Mouse (Mus musculus): Measurements from ENCODE around the gene Tpte. TPM values are rescaled to one million over a fixed set of nuclear protein-coding genes. Genes with fewer than 3 reads are reported as not detected.

Gene Tpte
- polyA plus RNA-seq, 1 experiment from 2014 or later: not detected

- H3K4me3 ChIP-seq (ENCODE audit: low read depth, low read length): no peak overlapping the region
- no peak for DNase-seq
- no peaks in the 10 kb centered on the region for H3K9me3 ChIP-seq (ENCODE audit: low read length)
- H3K4me1 ChIP-seq (ENCODE audit: insufficient read depth): no peaks in the 10 kb centered on the region
- no peak for ATAC-seq
- H3K36me3 ChIP-seq (replicated peaks; ENCODE audit: insufficient read depth, low read length): no peaks in the 10 kb centered on the region
- peak; percentile 50 for TF ChIP-seq CTCF (IDR thresholded peaks at IDR 0.05; ENCODE audit: low read depth)
- no peak for TF ChIP-seq EP300 (IDR thresholded peaks at IDR 0.05; ENCODE audit: low read depth)
- H3K27me3 ChIP-seq (ENCODE audit: insufficient read depth, low read length): no peaks in the 10 kb centered on the region
- no peak overlapping the region for H3K27ac ChIP-seq (ENCODE audit: low read depth)
- WGBS (ENCODE audit: insufficient replicate concordance): 58% methylated on average over 9 of the region's 9 CpGs
- no peak overlapping the region for H3K9ac ChIP-seq (replicated peaks)
- no peak overlapping the region for H3K4me2 ChIP-seq (ENCODE audit: low read depth, low read length)
Observed at GRCm38 (mm10) chr8:22311446-22311845, 28.2 kb downstream of the Tpte start.

DNA sequence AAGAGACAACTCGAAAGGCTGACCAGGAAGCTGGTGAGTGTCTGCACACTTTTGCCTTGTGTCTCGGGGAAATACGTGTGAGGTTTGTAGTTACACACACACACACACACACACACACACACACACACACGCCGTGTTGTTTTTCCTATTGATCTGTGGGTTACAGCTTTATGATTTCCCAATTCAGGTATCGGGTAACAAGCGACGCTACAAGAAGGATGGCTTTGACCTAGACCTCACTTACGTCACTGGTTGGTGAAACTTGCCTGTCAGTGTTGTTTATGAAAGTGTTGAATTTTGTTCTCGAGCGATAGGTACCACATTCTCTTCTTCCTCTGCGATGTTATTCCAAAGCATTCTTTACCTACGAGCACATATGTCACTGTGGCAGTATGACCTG is 52.2 kb downstream of the Tpte start:
- Histone ChIP-seq H3K4me2 (ENCODE audit: low read depth, low read length) (no peak overlapping the region), H3K9me3 (ENCODE audit: low read length) (no peaks in the 10 kb centered on the region), H3K4me3 (ENCODE audit: low read depth, low read length) (no peak overlapping the region), H3K4me1 (ENCODE audit: insufficient read depth) (no peaks in the 10 kb centered on the region), H3K9ac (replicated peaks) (no peak overlapping the region), H3K36me3 (replicated peaks; ENCODE audit: insufficient read depth, low read length) (no peaks in the 10 kb centered on the region), H3K27me3 (ENCODE audit: insufficient read depth, low read length) (0 out of 2 replicates have a peak, but pooled peaks cover 4% of the 10 kb centered on the region), H3K27ac (ENCODE audit: low read depth) (no peak overlapping the region)
- TF ChIP-seq CTCF (IDR thresholded peaks at IDR 0.05; ENCODE audit: low read depth) (no peak), EP300 (IDR thresholded peaks at IDR 0.05; ENCODE audit: low read depth) (no peak)
- peak; percentile 94 for ATAC-seq
- DNase-seq: peak; percentile 46
- 67% methylated on average over 13 of the region's 13 CpGs for WGBS (ENCODE audit: insufficient replicate concordance)

- no peak overlapping the region for H3K27ac ChIP-seq (ENCODE audit: low read depth)
- H3K4me2 ChIP-seq (ENCODE audit: low read depth, low read length): no peak overlapping the region
- no peak for ATAC-seq
Observed at GRCm38 (mm10) chr8:22359359-22359758, 76.1 kb downstream of the Tpte start.

GRCm38 (mm10) chr8:22359882-22360281 is 76.6 kb downstream of the Tpte start:
- Histone ChIP-seq H3K9ac (replicated peaks) (no peak overlapping the region), H3K4me1 (ENCODE audit: insufficient read depth) (no peaks in the 10 kb centered on the region)
- WGBS (ENCODE audit: insufficient replicate concordance): 78% methylated on average over 6 of the region's 6 CpGs

More at GRCm38 (mm10) chr8:22359359-22359758, 76.1 kb downstream of the Tpte start:
- no peak overlapping the region for H3K4me3 ChIP-seq (ENCODE audit: low read depth, low read length)
- WGBS (ENCODE audit: insufficient replicate concordance): 73% methylated on average over 6 of the region's 6 CpGs
- no peaks in the 10 kb centered on the region for H3K9me3 ChIP-seq (ENCODE audit: low read length)
- H3K4me1 ChIP-seq (ENCODE audit: insufficient read depth): no peaks in the 10 kb centered on the region
- H3K36me3 ChIP-seq (replicated peaks; ENCODE audit: insufficient read depth, low read length): no peaks in the 10 kb centered on the region
- TF ChIP-seq EP300 (IDR thresholded peaks at IDR 0.05; ENCODE audit: low read depth) (no peak), CTCF (IDR thresholded peaks at IDR 0.05; ENCODE audit: low read depth) (no peak)
- DNase-seq: no peak
- no peak overlapping the region for H3K9ac ChIP-seq (replicated peaks)
- H3K27me3 ChIP-seq (ENCODE audit: insufficient read depth, low read length): no peaks in the 10 kb centered on the region

GRCm38 (mm10) chr8:22376311-22376710 is 93.1 kb downstream of the Tpte start:
- Histone ChIP-seq H3K9me3 (ENCODE audit: low read length) (no peaks in the 10 kb centered on the region), H3K27me3 (ENCODE audit: insufficient read depth, low read length) (no peaks in the 10 kb centered on the region), H3K36me3 (replicated peaks; ENCODE audit: insufficient read depth, low read length) (peaks cover 22% of the 10 kb centered on the region), H3K4me2 (ENCODE audit: low read depth, low read length) (no peak overlapping the region), H3K27ac (ENCODE audit: low read depth) (no peak overlapping the region), H3K4me1 (ENCODE audit: insufficient read depth) (no peaks in the 10 kb centered on the region), H3K9ac (replicated peaks) (no peak overlapping the region), H3K4me3 (ENCODE audit: low read depth, low read length) (no peak overlapping the region)
- WGBS (ENCODE audit: insufficient replicate concordance): 78% methylated on average over 5 of the region's 5 CpGs
- TF ChIP-seq CTCF (IDR thresholded peaks at IDR 0.05; ENCODE audit: low read depth) (no peak), EP300 (IDR thresholded peaks at IDR 0.05; ENCODE audit: low read depth) (no peak)
- DNase-seq (no peak), ATAC-seq (no peak)

More at GRCm38 (mm10) chr8:22359882-22360281, 76.6 kb downstream of the Tpte start:
- H3K27me3 ChIP-seq (ENCODE audit: insufficient read depth, low read length): no peaks in the 10 kb centered on the region
- no peak overlapping the region for H3K4me2 ChIP-seq (ENCODE audit: low read depth, low read length)
- DNase-seq (no peak), ATAC-seq (no peak)
- no peak overlapping the region for H3K4me3 ChIP-seq (ENCODE audit: low read depth, low read length)
- H3K36me3 ChIP-seq (replicated peaks; ENCODE audit: insufficient read depth, low read length): no peaks in the 10 kb centered on the region
- no peak for TF ChIP-seq EP300 (IDR thresholded peaks at IDR 0.05; ENCODE audit: low read depth)
- no peak for TF ChIP-seq CTCF (IDR thresholded peaks at IDR 0.05; ENCODE audit: low read depth)
- H3K9me3 ChIP-seq (ENCODE audit: low read length): no peaks in the 10 kb centered on the region
- H3K27ac ChIP-seq (ENCODE audit: low read depth): no peak overlapping the region

DNA sequence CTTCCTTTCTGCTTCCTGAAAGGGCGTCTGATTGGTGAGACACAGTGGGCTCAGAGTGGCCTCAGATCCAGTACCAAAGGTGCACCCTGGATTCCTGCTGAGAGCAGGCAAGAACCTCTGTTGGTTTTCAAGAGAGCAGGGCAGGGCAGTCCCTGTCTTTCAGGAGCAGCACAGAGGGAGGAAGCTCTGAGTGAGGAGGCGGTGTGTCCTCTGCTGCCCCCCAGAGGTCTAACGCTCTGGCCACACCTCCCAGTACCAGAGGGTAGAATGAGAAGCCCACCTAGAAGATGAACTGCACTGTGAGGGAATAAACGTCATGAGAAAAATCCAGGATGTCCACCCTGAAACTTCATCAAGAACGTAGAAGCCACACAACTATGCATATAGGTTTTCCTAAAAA is 93.7 kb downstream of the Tpte start:
- peak; percentile 44; the same call in 1 of the 2 replicates for ATAC-seq
- 51% methylated on average over 5 of the region's 5 CpGs for WGBS (ENCODE audit: insufficient replicate concordance)
- Histone ChIP-seq H3K4me1 (ENCODE audit: insufficient read depth) (no peaks in the 10 kb centered on the region), H3K9me3 (ENCODE audit: low read length) (no peaks in the 10 kb centered on the region), H3K27me3 (ENCODE audit: insufficient read depth, low read length) (no peaks in the 10 kb centered on the region), H3K36me3 (replicated peaks; ENCODE audit: insufficient read depth, low read length) (peaks cover 24% of the 10 kb centered on the region), H3K9ac (replicated peaks) (no peak overlapping the region), H3K4me2 (ENCODE audit: low read depth, low read length) (no peak overlapping the region), H3K27ac (ENCODE audit: low read depth) (no peak overlapping the region), H3K4me3 (ENCODE audit: low read depth, low read length) (no peak overlapping the region)
- peak; percentile 53 for DNase-seq
- TF ChIP-seq CTCF (IDR thresholded peaks at IDR 0.05; ENCODE audit: low read depth) (peak; percentile 68), EP300 (IDR thresholded peaks at IDR 0.05; ENCODE audit: low read depth) (no peak)

DNA sequence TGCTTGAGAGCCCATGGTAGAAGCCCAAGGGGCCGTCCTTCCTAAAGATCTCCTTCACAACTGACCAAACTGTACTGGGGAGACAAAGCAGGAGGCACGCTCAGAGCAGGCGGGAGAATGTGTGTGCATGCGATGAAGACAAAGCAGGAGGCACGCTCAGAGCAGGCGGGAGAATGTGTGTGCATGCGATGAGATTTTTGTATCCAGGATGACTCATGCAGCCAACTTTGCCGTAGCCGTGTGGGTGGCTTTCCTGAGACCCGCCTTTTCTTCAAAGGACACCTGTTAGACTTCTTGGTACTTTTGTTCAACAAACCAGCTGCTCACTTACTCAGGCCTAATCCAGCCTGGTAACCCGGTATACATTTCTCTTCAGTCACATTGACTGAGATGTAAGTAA is 97.7 kb downstream of the Tpte start:
- 93% methylated on average over 11 of the region's 11 CpGs for WGBS (ENCODE audit: insufficient replicate concordance)
- no peaks in the 10 kb centered on the region for H3K27me3 ChIP-seq (ENCODE audit: insufficient read depth, low read length)
- peaks cover 50% of the 10 kb centered on the region for H3K36me3 ChIP-seq (replicated peaks; ENCODE audit: insufficient read depth, low read length)
- ATAC-seq (no peak), DNase-seq (no peak)
- H3K9ac ChIP-seq (replicated peaks): no peak overlapping the region
- no peaks in the 10 kb centered on the region for H3K4me1 ChIP-seq (ENCODE audit: insufficient read depth)
- no peak overlapping the region for H3K4me2 ChIP-seq (ENCODE audit: low read depth, low read length)
- H3K9me3 ChIP-seq (ENCODE audit: low read length): no peaks in the 10 kb centered on the region
- TF ChIP-seq EP300 (IDR thresholded peaks at IDR 0.05; ENCODE audit: low read depth): no peak
- H3K27ac ChIP-seq (ENCODE audit: low read depth): no peak overlapping the region
- no peak overlapping the region for H3K4me3 ChIP-seq (ENCODE audit: low read depth, low read length)
